Mouse (Mus musculus) c-Kit-negative CD71-positive TER-119-positive erythroid progenitor cells, embryonic 14.5 days (primary cell): ENCODE data around the gene Mef2d.

Experiments used
- DNase-seq: peaks from one replicate; pipeline ENCODE4 v3.0.0-alpha.2; 2013; ENCODE audit warnings: low read depth, low spot score

Mef2d gene

DNA sequence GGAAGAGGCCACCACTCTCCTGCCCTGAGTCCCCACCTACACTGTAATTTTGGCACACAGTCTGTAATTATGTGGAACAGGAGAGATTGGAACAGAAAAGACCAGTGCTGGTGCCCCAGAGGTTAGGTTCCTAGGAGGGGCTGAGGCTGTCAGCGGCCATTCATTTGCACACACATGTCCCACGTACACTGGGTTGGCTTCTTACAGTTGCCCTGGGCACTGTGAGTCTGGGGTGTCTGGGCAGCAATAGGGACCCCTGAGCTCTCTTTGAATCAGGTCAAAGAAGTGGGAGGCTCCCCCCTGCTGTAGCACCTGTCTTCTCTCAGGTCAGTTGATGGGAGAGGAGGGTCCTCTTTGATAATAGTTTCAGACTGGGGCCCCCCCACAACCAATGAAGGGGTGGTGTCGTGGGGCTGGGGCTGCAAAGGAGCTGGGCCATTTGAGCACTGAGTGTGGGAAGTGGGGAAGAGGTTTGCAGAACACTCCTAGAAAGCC lies 66.1 kb downstream of the Mef2d start:
- no peak for DNase-seq

DNA sequence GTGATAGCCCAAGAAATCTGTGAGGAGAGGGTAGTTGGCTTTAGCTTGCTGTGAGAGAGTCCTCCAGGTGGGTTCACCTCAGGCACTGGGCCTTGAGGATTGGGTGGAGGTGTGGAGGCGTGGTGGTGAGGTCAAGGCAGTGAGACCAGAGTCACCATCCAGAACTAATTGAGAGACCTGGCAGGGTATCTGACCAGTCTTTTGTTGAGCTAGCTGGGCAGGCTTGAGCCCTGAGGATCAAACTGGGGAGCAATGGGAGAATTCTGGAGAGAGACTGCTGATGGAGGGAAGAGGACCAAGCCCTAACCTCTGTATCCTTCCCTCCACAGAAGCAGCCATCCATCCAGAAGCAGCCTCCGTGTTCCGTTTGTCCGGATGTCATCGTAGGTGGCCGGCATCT lies 67.1 kb downstream of the Mef2d start:
- no peak for DNase-seq

DNA sequence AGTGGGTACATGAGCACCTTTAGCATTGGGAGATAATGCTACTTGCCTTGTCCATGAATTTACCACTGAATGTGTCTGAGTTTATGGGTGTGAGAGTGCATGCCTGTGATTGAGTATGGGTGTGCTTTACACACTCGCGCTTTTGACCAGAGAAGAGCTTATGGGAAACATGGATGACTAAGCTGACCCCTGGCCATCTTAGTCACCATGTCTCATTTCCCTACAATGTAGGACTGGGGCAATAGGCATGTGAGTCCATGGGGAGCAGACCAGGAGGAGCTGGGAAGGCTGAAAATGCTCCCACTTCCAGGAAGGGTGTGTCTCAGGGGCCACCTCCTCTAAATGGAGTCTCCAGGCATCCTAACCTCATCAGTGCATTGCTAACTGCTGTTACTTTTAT lies 67.9 kb downstream of the Mef2d start:
- DNase-seq, result no peak

DNA sequence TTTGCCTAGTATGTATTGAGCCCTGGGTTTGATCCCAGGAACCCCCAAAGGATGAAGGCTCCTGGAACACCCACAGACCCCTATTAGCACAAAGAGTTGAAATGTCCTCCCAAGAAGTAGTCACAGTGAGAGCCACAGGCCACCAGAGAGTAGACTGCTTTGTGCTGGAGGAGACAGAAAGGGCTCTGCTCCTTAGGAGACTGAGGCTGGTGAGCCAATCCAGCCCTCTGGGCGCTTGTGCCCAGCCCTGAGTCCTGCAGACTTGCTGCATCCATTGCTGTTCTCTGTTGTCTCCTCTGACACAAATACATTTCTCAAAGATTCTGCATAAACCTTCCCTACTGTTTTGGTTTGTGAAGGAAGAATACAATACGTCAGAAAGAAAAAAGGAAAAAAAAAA lies 68.7 kb downstream of the Mef2d start:
- no peak for DNase-seq

DNA sequence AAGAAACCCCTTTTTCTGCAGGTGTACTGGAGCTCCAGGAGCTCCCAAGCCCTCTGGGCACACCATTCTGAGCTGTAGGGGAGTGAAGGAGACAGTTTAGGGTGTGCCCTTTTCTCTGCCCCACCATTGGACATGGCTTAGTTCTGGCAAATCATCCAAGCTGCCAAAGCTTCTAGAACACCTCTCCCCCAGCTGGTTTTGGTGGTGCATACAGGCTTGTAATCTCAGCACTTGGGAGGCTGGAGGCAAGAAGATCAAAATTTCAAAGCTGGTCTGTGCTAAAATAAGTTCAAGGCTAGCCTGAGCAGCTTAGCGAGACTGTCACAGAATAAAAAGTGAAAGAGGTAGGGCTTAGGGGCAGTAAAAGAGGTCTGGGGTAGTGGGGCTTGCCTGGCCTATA lies 70.2 kb downstream of the Mef2d start:
- no peak for DNase-seq

DNA sequence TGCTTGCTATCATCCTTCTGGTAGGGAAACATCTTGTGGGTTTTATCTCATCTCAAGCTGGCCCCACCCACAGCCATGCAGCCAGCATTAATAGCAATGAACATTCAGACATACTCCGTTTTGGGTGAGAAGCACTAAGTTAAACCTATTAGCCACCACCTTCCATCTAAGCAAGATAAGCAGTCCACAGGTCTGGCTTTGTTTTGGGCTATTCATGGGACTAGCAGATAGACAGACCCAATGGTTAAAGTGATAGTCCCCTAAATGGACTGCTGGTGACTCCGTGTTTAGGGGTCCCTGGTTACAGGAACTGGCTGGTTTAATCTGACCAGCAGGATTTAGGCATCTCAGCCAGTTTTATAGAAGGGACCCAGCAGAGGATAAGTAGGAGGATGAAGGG lies 70.8 kb downstream of the Mef2d start:
- DNase-seq, result no peak

DNA sequence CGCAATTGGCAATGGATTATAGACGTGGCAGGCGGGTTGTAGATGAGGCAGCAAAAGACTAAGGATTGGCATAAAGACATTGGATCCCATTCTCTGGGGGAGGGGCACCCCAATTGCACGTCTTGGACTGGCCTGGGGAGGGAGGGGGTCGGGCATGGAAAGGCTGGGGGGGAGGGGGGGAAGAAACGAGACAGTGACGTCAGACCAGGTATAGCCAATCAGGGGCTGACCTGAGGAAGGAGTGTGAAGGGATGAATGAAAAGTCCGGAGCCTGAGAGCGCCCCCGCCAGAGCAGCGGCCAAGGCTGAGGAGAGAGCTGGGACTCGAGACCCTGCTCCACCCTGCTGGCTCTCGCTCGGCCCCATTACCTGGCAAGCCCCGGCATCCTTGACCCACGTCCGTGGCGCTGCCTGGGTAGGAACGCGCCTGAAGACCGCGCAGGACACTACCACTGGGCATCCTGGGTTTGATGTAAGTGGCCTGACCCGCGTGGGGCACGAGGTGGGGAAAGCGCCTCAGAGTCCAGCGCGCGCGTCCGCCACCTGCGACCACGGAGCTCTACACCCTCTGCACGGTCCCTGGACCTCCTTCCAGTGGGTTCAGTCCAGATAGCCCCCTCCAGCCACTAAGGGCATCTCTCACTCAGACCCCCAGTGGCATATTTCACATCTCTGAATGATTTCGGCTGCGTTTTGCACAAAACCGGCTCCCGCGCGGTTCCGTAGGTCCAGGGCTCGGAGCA lies 72.2 kb downstream of the Mef2d start:
- no peak for DNase-seq

DNA sequence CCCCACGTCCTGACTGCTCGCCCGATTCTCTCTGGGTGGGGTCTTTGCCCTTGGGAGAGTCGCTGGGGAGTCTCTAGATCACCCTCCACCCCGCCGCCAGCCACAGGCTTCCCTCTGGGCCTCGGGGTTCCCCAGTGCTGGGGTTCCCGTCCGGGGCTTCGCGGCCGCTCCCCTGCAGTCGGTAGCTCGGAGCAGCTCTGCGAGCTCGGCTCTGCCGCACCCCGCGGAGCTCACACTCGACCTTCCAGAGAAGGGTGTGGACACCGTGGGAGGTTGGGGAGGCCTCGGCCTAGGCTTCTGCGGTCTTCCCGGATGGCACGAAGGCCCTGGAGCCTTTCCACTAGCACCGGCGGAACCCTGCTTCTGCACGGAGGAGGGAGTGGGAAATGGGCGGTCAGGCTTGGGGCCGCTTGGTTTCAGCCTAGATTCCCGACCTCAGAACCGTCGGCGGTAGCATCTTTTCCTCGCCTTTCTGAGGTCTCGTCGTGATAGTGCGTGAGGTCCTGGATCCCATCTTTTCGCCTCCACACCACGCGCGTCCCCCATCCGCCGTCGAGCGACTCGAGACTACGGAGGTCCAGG lies 72.9 kb downstream of the Mef2d start:
- no peak for DNase-seq

DNA sequence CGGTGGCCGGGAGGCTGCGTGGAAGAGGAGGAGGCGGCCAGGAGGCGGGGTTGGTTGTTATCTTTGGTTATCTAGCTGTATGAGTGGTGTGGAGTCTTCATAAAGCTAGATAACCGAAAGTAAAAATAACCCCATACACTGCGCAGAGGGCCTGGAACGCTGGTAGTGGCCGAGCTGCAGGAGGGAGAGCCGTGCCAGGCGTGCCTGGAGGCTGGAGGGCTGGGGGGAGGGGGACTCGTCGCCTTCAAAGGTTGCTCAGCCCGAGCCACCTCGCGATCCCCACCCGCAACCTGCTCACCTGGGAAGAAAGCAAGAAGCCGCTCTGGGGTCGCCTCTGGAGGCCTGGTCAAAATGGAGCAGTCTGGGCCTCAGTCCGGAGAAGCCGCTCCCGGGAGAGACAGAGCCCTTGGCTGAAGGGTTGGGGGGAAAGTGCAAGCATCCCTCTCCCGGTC lies 73.4 kb downstream of the Mef2d start:
- no peak for DNase-seq

DNA sequence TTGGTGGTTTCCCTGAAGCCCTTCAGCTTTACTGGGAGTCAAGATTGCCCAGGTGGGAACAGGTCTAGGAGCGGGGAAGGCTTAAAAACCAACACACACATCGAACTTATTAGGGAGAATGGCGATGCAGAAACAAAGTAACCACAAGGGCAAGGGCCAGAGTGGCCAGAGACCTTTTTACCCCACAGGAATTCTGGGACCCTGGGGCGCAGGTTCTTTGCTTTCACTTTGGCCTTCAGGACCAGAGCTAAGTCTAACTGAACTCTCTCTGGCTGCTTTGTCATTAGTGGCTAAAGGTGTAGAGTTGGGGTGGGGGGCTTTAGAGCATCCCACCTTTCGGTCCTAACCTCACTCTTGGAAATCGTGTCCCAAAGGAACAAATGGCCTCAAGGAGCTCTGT lies 73.9 kb downstream of the Mef2d start:
- DNase-seq, result no peak

DNA sequence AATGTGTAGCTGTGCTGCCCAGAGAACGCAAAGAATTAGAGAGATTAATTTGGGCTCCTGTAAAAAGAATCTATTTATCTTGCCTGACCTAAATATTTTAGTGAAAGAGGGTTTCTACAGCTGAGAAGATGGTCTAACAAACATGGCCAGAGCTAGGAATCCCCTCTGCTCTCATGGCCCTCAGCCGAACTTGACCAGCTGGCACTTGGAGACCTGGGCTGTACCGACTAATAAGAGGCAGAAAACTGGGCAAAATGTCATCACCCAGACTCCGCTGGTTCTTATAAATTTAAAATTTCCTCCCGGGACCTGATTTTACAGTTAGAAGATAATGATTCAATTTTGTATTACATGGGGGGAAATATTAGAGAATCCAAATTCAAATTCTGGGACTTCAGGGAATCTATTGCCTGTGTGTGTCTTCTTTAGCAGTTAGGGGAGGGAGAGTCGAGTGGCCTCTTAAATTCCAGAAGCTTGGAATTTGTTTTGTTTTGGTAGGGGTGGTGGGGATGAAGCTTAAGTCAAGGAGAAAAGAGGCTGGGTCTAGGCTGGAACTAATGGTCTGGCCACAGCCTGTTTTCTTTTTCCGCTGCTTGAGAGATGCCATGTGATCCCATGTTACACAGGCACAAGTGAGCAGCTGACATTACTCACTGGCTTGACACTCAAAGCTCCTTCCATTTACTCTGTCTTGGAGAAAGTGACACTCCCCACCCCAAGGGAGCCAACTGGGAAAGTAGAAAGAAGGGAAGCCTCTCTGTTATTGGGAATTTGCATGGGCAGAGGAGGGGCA lies 74.6 kb downstream of the Mef2d start:
- DNase-seq, result no peak

DNA sequence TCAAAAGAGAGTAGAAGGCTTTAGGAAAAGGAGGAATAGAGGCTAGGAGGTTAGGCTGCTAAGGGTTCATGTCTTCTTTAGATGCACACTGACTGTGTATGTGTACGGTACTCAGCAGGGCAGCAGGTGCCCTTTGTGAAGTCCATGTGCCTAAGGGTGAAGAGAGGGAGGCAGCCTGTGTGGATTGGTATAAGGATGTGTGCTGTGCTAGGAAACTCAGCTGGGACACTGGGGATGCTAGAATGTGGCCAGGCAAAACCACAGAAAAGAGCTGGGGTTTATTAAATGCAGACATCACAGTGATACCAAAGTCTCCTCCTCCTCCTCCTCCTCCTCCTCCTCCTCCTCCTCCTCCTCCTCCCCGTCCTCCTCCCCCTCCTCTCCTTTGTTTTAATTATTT lies 75.5 kb downstream of the Mef2d start:
- no peak for DNase-seq

DNA sequence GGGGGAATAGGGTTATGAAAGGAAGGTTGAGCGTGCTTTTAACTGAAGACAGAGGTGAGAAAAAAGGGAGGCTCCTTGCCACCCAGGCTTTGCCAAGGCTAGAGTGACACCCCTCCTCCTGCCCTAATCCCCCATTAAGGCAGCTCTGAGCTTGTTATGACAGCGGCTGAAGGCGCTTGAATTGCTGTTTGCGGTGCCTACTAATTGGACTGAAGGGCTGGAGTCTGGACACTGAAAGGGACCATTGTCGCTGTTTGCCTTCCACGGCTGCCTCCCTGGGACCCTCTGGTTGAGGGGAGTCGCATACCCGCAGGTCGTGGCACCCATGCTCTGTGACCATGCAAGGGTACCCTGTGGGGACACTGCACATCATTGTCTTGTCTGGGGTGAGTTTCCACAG lies 77.8 kb downstream of the Mef2d start:
- DNase-seq, result no peak

DNA sequence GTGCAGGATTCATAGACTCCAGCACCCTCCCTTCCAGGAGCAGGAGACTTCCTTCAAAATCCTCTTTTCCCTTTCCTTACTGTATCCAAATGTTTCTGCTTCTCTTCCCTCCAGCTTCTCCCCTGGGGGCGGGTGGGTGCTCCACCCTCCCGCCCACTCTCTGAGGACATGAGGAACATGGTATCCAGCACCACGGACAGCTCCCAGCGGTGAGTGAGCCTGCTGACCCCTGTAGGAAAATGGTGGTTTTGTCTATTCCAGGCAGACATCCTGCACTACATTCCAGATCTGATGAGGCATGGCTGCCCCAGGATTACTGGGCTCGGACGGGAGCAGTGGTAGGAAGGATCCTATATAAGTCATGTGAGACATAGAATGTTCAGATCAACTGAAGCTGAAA lies 78.7 kb downstream of the Mef2d start:
- no peak for DNase-seq
